Mouse (Mus musculus): ENCODE measurements around the gene Gm4450.
"Not testable (repeated sequence)": the region's sequence is repeated elsewhere in the genome, so short reads cannot be mapped to it uniquely, and the experiment has no call there.

Gm4450 gene

GRCm38 (mm10) chr3:98457026-98457425 is at the start of gene Gm4450:
TSS of gene Gm4450 (minus strand) at chr3:98457126.
- in situ Hi-C loops (cut with MboI; ENCODE audit: low sequenced_read_pairs), result not testable (repeated sequence)

- in situ Hi-C loops (cut with MboI; ENCODE audit: low sequenced_read_pairs), result not testable (repeated sequence)
Observed at GRCm38 (mm10) chr3:98497401-98497800, 40.5 kb upstream of the Gm4450 start.

- in situ Hi-C loops (cut with MboI; ENCODE audit: low sequenced_read_pairs), result not testable (repeated sequence)
Observed at GRCm38 (mm10) chr3:98496762-98497161, 39.8 kb upstream of the Gm4450 start.

GRCm38 (mm10) chr3:98495055-98495454 is 38.1 kb upstream of the Gm4450 start:
- in situ Hi-C loops (cut with MboI; ENCODE audit: low sequenced_read_pairs), result not testable (repeated sequence)

DNA sequence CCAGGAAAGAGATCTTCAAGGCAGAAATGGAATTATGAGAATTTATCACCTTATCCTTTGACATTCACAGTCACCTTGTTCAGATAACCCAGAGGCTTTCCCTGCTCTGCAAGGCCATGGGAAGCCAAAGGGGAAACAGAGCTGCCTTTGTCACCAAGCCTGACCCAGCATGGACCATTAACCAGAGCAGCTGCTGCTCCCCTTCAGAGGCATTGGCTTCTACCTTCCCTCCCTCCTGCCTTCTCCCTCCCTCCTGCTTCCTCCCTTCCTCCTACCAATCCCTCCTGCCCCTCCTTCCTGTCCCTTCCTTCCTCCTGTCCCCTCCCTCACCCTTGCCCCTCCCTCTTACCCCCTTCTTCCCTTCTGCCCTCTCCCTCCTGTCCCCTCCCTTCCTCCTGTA is 37.3 kb upstream of the Gm4450 start:
- in situ Hi-C loops (cut with MboI; ENCODE audit: low sequenced_read_pairs), result not testable (repeated sequence)

GRCm38 (mm10) chr3:98471499-98471898 is 14.6 kb upstream of the Gm4450 start:
- in situ Hi-C loops (cut with MboI; ENCODE audit: low sequenced_read_pairs), result not testable (repeated sequence)

DNA sequence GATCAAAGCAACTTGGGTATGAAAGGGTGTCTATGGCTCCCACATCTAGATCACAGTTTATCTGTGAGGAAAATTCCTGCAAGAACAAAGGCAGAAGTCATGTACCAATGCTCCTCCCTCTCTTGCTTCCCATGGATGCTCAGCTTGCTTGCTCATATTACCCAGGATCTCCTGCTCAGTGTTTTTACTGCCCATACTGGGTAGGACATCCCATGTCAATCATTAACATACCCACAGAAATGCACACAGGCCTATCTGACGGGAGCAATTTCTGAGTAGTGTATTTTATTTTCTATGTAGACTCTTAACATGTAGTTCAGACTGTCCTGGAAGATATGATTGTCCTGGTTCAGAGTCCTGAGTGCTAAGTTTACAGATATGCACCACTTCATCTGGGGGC is 14.1 kb upstream of the Gm4450 start:
- in situ Hi-C loops (cut with MboI; ENCODE audit: low sequenced_read_pairs), result not testable (repeated sequence)

GRCm38 (mm10) chr3:98469323-98469722 is 12.4 kb upstream of the Gm4450 start:
- in situ Hi-C loops (cut with MboI; ENCODE audit: low sequenced_read_pairs), result not testable (repeated sequence)

DNA sequence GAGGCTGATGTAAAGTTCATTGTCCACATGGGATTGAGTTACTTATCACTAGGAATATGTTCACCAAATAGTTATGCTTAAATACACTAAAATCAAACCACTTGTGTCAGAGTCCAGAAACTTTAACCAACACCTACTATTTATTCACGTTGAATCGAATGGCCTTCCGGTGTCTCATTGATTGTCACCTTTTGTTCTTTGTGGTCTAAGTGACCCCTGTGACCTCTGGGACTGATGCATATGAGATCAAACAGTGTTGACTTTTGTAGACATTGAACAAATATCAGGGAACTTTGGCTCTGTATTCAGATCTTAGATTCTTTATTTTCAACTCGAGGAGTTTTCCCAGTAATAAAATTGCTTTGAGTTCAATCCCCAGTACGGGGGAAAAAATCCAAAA is 3.1 kb downstream of the Gm4450 start:
- in situ Hi-C loops (cut with MboI; ENCODE audit: low sequenced_read_pairs), result not testable (repeated sequence)

- in situ Hi-C loops (cut with MboI; ENCODE audit: low sequenced_read_pairs), result not testable (repeated sequence)
Observed at GRCm38 (mm10) chr3:98443924-98444323, 13.0 kb downstream of the Gm4450 start.

DNA sequence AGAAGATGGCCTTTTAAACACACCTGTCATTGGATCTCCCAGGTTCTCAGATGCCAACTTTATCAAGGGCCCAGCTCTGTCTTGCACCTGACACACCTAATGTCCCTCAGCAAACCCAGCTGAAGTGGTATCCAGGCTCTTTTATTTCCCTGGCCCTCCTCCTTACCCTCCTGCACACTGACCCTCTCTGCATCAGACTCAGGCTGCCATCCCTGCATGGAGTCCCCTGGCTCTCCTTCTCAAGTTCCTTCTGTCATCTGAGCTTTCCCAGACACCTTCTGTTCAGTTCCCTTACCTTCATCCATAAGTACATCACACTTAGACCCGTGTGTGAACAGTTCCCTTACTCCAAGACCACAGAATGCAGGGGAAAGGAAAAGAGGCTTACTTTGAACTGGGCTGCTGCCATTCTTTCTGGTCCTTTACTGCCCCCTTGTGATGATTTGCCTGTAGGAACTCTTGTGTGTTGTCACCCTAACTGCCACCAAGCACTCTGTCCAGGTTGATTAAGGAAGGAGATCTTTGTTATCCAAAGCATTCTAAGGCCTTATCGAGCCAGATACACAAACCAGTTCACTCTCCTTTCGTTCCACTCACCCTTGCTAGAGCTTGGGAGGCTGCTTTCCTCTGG is 13.7 kb downstream of the Gm4450 start:
- in situ Hi-C loops (cut with MboI; ENCODE audit: low sequenced_read_pairs), result not testable (repeated sequence)

DNA sequence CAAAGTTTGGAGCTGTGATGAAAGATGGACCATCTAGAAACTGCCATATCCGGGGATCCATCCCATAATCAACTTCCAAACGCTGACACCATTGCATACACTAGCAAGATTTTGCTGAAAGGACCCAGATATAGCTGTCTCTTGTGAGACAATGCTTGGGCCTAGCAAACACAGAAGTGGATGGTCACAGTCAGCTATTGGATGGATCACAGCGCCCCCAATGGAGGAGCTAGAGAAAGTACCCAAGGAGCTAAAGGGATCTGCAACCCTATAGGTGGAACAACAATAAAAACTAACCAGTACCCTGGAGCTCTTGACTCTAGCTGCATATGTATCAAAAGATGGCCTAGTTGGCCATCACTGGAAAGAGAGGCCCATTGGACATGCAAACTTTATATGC is 14.7 kb downstream of the Gm4450 start:
- in situ Hi-C loops (cut with MboI; ENCODE audit: low sequenced_read_pairs), result not testable (repeated sequence)

DNA sequence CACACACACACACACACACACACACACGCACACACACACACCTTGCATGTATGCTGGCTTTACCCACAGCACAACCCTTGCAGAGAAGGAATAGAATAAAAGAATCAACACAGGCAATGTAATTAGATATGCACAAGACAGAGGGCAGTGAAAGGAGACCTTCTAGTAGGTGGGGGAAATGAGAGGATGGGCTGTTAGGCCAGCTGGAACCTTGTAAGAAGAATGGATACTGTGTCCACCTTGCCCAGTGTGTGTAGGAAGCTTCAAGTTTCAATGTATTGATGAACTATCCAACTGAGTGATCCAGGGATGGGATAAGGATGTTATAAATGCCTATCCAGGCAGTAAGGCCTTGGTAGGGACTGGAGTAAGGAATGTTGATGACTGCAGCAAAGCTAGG is 21.9 kb downstream of the Gm4450 start:
- in situ Hi-C loops (cut with MboI; ENCODE audit: low sequenced_read_pairs), result no loop called here

DNA sequence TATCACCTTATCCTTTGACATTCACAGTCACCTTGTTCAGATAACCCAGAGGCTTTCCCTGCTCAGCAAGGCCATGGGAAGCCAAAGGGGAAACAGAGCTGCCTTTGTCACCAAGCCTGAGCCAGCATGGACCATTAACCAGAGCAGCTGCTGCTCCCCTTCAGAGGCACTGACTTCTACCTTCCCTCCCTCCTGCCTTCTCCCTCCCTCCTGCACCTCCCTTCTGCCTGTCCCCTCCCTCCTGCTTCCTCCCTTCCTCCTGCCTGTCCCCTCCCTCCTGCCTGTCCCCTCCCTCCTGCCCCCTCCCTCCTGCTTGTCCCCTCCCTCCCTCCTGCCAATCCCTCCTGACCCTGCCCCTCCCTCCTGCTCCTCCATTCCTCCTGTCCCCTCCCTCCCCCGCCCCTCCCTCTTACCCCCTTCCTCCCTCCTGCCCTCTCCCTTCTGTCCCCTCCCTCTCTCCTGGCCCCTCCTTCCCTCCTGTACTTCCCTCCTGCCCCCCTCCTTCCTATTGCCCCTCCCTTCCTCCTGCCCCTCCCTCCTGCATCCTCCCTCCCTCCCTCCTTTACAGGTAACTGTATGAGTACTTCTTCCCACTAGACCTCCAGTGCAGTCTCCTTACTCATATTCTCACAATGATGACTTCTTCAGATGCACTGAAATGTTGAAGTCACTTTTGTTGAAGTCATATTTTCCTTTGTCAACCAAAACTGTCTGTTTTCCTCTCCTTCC is 22.7 kb downstream of the Gm4450 start:
- in situ Hi-C loops (cut with MboI; ENCODE audit: low sequenced_read_pairs), result no loop called here

- in situ Hi-C loops (cut with MboI; ENCODE audit: low sequenced_read_pairs), result no loop called here
Observed at GRCm38 (mm10) chr3:98428928-98429525, 27.9 kb downstream of the Gm4450 start.

DNA sequence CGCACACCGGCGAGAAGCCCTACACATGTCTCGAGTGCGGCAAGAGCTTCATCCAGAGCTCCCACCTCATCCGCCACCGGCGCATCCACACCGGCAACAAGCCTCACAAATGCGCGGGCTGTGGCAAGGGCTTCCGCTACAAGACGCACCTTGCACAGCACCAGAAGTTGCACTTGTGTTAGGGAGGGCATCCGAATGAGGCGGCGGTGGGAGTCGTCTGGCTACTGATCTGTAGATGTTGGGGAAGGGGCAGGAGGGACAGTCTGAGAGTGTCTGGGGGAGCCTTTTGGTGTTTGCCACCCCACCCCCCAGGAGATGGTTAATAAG is 28.5 kb downstream of the Gm4450 start:
- in situ Hi-C loops (cut with MboI; ENCODE audit: low sequenced_read_pairs), result no loop called here

GRCm38 (mm10) chr3:98427600-98428448 is 29.1 kb downstream of the Gm4450 start:
- in situ Hi-C loops (cut with MboI; ENCODE audit: low sequenced_read_pairs), result no loop called here

GRCm38 (mm10) chr3:98427260-98427599 is 29.7 kb downstream of the Gm4450 start:
- in situ Hi-C loops (cut with MboI; ENCODE audit: low sequenced_read_pairs), result no loop called here

DNA sequence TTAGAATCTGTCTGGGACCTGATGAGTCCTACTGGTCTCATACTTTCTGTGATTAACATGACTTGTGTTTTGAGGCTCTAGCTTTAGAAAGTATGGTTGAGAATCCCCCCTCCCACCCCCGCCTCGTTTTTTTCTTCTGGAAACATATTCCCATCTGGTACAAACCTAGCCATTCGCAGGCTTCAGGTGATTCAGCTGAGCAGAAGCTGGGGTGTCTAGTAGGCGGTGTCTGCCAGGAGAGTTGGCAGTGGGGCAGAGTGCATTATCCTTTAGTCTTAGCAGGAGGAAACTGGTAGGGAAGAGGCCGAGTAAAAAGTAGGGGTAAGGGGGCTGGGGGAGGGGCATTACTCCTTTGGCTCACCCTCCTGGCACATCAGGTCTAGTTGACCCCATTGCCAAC is 30.2 kb downstream of the Gm4450 start:
- in situ Hi-C loops (cut with MboI; ENCODE audit: low sequenced_read_pairs), result no loop called here

- in situ Hi-C loops (cut with MboI; ENCODE audit: low sequenced_read_pairs), result no loop called here
Observed at GRCm38 (mm10) chr3:98422926-98423325, 34.0 kb downstream of the Gm4450 start.

GRCm38 (mm10) chr3:98419786-98420070 is 37.2 kb downstream of the Gm4450 start:
- in situ Hi-C loops (cut with MboI; ENCODE audit: low sequenced_read_pairs), result no loop called here

Measured in CH12F3 (cell line).